Comparison of ENCODE assay signal across 22 mouse cellular contexts in the genomic region with DNA sequence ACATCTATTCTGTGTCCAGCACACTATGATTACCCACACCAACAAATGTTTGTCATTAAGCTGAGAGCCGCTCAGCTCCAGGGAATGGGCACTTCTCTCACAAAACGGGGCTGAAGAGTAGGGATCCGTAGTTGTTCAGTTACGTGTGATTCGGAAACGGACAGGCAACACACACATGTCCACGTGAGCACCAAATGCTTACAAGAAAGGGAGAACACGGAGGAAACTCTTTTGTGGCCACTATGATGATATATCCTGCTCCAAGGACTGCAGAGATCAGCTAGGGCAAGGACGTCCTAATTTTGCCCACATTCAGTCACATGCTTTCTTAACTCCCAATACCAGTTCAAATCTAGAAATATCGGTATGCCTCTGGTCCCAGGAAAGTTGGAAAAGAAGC. TPM values are rescaled to one million over a fixed set of nuclear protein-coding genes. Genes with fewer than 3 reads are reported as not detected.
DNase-seq lines count a peak whose midpoint lies in the region; ATAC-seq and TF ChIP-seq lines count a peak whose summit lies in the region.
"Had no signal": no experiment of that assay in that cellular context is flagged by ENCODE, and none has a peak within 500 bp of the region (broad histone marks: within the 10 kb centered on the region; RNA-seq: fewer than 3 reads in every experiment).

No protein-coding gene starts in this region.

- peak overlapping the region; percentile 16 for H3K4me2 ChIP-seq in embryonic facial prominence, embryonic 13.5 days
- no peak overlapping the region for H3K4me2 ChIP-seq in liver, embryonic 14.5 days (ENCODE audit: low read depth)
- H3K4me2 ChIP-seq: forebrain, embryonic 13.5 days; heart, embryonic 11.5 days; hindbrain, embryonic 13.5 days; intestine, embryonic 15.5 days; limb, embryonic 12.5 days; midbrain, embryonic 13.5 days; neural tube, embryonic 12.5 days had no signal

- peak overlapping the region; percentile 53 for H3K27ac ChIP-seq in gastrocnemius, adult 2 months
- H3K27ac ChIP-seq in embryonic facial prominence, embryonic 13.5 days, result peak overlapping the region; percentile 83
- H3K27ac ChIP-seq in liver, embryonic 14.5 days, result peak overlapping the region; percentile 32
- H3K27ac ChIP-seq in midbrain, embryonic 10.5 days (replicated peaks), result no peak overlapping the region
- H3K27ac ChIP-seq: forebrain, embryonic 13.5 days; hindbrain, embryonic 13.5 days; intestine, embryonic 15.5 days; limb, embryonic 12.5 days; midbrain, embryonic 13.5 days; neural tube, embryonic 12.5 days had no signal

- H3K36me3 ChIP-seq in embryonic facial prominence, embryonic 13.5 days, result peaks cover 10% of the 10 kb centered on the region
- H3K36me3 ChIP-seq in liver, embryonic 14.5 days (replicated peaks; ENCODE audit: control insufficient read depth, insufficient read depth, low read depth), result peaks cover 9% of the 10 kb centered on the region
- H3K36me3 ChIP-seq in midbrain, embryonic 10.5 days, result peaks cover 7% of the 10 kb centered on the region; the same call in 1 of the 2 replicates
- H3K36me3 ChIP-seq: intestine, embryonic 15.5 days; limb, embryonic 12.5 days; midbrain, embryonic 13.5 days; neural tube, embryonic 12.5 days had no signal

- no peaks in the 10 kb centered on the region for H3K9me3 ChIP-seq in embryonic facial prominence, embryonic 13.5 days
- H3K9me3 ChIP-seq in liver, embryonic 14.5 days (ENCODE audit: control insufficient read depth, low read length), result no peaks in the 10 kb centered on the region
- H3K9me3 ChIP-seq in midbrain, embryonic 10.5 days (replicated peaks), result no peaks in the 10 kb centered on the region
- H3K9me3 ChIP-seq: forebrain, embryonic 13.5 days; hindbrain, embryonic 13.5 days; intestine, embryonic 15.5 days; limb, embryonic 12.5 days; midbrain, embryonic 13.5 days; neural tube, embryonic 12.5 days had no signal

- no peak for ATAC-seq in embryonic facial prominence, embryonic 13.5 days (ENCODE audit: insufficient number of reproducible peaks, insufficient read depth, low FRiP score, low TSS enrichment, low read depth)
- ATAC-seq in liver, embryonic 14.5 days (ENCODE audit: insufficient read depth), result no peak
- ATAC-seq: CD4-positive, CD25-positive, alpha-beta regulatory T cell, adult 4 months; forebrain, embryonic 13.5 days; intestine, embryonic 15.5 days; lung, postnatal 0 days; midbrain, embryonic 13.5 days had no signal

- H3K9ac ChIP-seq in embryonic facial prominence, embryonic 13.5 days, result no peak overlapping the region
- no peak overlapping the region for H3K9ac ChIP-seq in liver, embryonic 14.5 days (replicated peaks)
- H3K9ac ChIP-seq: forebrain, embryonic 13.5 days; hindbrain, embryonic 13.5 days; intestine, embryonic 15.5 days; limb, embryonic 12.5 days; midbrain, embryonic 13.5 days; neural tube, embryonic 12.5 days had no signal

- no peak for TF ChIP-seq EP300 in liver, embryonic 14.5 days (IDR thresholded peaks at IDR 0.05; ENCODE audit: low read depth)

- no peak for DNase-seq in gastrocnemius, adult 2 months
- no peak for DNase-seq in gastrocnemius, postnatal 25 days
- DNase-seq in right cerebral cortex, adult 2 months (ENCODE audit: low spot score in 2 of 2), result peak; percentile 2
- DNase-seq in right cerebral cortex, postnatal 36 days (ENCODE audit: low spot score in 2 of 2), result no peak
- no peak for DNase-seq in liver, embryonic 14.5 days (ENCODE audit: low read depth in 3 of 3, low spot score in 3 of 3)
- no peak for DNase-seq in cerebellum, adult 9-10 months
- DNase-seq in midbrain, embryonic 10.5 days (ENCODE audit: low spot score), result no peak
- DNase-seq: adrenal gland, postnatal 25 days; cerebellum, adult 11 months; cerebellum, postnatal 14 days; kidney, postnatal 36 days had no signal

- no peak for TF ChIP-seq CTCF in gastrocnemius, adult 2 months (IDR thresholded peaks at IDR 0.05)
- no peak for TF ChIP-seq CTCF in liver, embryonic 14.5 days (IDR thresholded peaks at IDR 0.05; ENCODE audit: low read depth)

- no peaks in the 10 kb centered on the region for H3K27me3 ChIP-seq in embryonic facial prominence, embryonic 13.5 days
- no peaks in the 10 kb centered on the region for H3K27me3 ChIP-seq in liver, embryonic 14.5 days (ENCODE audit: control insufficient read depth, insufficient read depth, low read length)
- 0 out of 2 replicates have a peak, but pooled peaks cover under 1% of the 10 kb centered on the region for H3K27me3 ChIP-seq in midbrain, embryonic 10.5 days (ENCODE audit: low read depth, poor library complexity, severe bottlenecking)
- H3K27me3 ChIP-seq: forebrain, embryonic 13.5 days; hindbrain, embryonic 13.5 days; intestine, embryonic 15.5 days; limb, embryonic 12.5 days; midbrain, embryonic 13.5 days; neural tube, embryonic 12.5 days had no signal

- no peak overlapping the region for H3K4me3 ChIP-seq in gastrocnemius, adult 2 months
- H3K4me3 ChIP-seq in embryonic facial prominence, embryonic 13.5 days, result no peak overlapping the region
- no peak overlapping the region for H3K4me3 ChIP-seq in liver, embryonic 14.5 days (ENCODE audit: insufficient read depth in 1 of 2, low read depth in 2 of 2, low read length in 2 of 2)
- H3K4me3 ChIP-seq in midbrain, embryonic 10.5 days, result no peak overlapping the region
- H3K4me3 ChIP-seq: erythroblast, embryonic 14.5 days; forebrain, embryonic 13.5 days; hindbrain, embryonic 13.5 days; intestine, embryonic 15.5 days; limb, embryonic 12.5 days; midbrain, embryonic 13.5 days; neural tube, embryonic 12.5 days had no signal

- 71% methylated on average over 10 of the region's 10 CpGs for WGBS in embryonic facial prominence, embryonic 13.5 days
- WGBS in liver, embryonic 14.5 days (ENCODE audit: insufficient replicate concordance), result 84% methylated on average over 10 of the region's 10 CpGs
- 89% methylated on average over 10 of the region's 10 CpGs for WGBS in midbrain, embryonic 10.5 days

- intact Hi-C loops in gastrocnemius, adult 2 months (cut with DNase I), result no loop called here

- H3K4me1 ChIP-seq in embryonic facial prominence, embryonic 13.5 days, result peaks cover 49% of the 10 kb centered on the region
- peaks cover 48 to 49% of the 10 kb centered on the region in 2 experiments for H3K4me1 ChIP-seq in liver, embryonic 14.5 days (replicated peaks; ENCODE audit: control insufficient read depth in 2 of 2, insufficient read depth in 2 of 2, low read length in 1 of 2)
- H3K4me1 ChIP-seq in midbrain, embryonic 10.5 days, result peaks cover 26% of the 10 kb centered on the region

RNA-seq across cellular contexts. Expression of gene Tbc1d2b, which starts 4.5 kb away (rescaled TPM):
- 1 to 10 TPM; 3.0 to 5.9 TPM for total RNA-seq in gastrocnemius, adult 2 months (2021)
- 1 to 10 TPM; 4.7 to 8.2 TPM for total RNA-seq in gastrocnemius, postnatal 25 days (2021)
- polyA plus RNA-seq in embryonic facial prominence, embryonic 13.5 days (2015; fragmentation: Nextera tagmentation; extraction: Ambion mirVana), result 17.3 and 20.8 TPM in 2 replicates
- 9.8 and 10.1 TPM in 2 replicates for polyA plus RNA-seq in liver, embryonic 14.5 days (2012; rRNA removed)
- polyA plus RNA-seq in liver, embryonic 14.5 days (2014; fragmentation: Nextera tagmentation; extraction: Ambion mirVana), result 6.5 and 9.5 TPM in 2 replicates
- 7.9 and 8.9 TPM in 2 replicates for polyA plus RNA-seq in midbrain, embryonic 10.5 days (2016; fragmentation: Nextera tagmentation; extraction: Ambion mirVana)

Comparison
In these comparisons a context has a peak if more than half of its experiments do, and no peak if none do; other contexts are left out.
1. DNase-seq: peak in right cerebral cortex, adult 2 months (2 of 2); none in gastrocnemius, adult 2 months (single experiment), gastrocnemius, postnatal 25 days (single experiment), right cerebral cortex, postnatal 36 days (0 of 2), liver, embryonic 14.5 days (0 of 3), cerebellum, adult 9-10 months (single experiment) and midbrain, embryonic 10.5 days (single experiment).